Mouse (Mus musculus) stomach, embryonic 14.5 days (tissue): Measurements from ENCODE around the gene Gm37240. TPM values are rescaled to one million over a fixed set of nuclear protein-coding genes. Genes with fewer than 3 reads are reported as not detected.

Experiments used
- ATAC-seq: fragments of 200-750 bp; cut with Nextera tagmentation; 2 replicates; pipeline ENCODE4 v1.8.0; 2017; ENCODE audit warnings: low read depth, moderate TSS enrichment; ENCODE audit not compliant: insufficient number of reproducible peaks, insufficient read depth, low FRiP score
- H3K27ac ChIP-seq: fragments of 300-500 bp; sonication (generic); 2 replicates; pipeline ENCODE4 v1.5.1; 2014; ENCODE audit warnings: mild to moderate bottlenecking, low read length, moderate library complexity, mixed read lengths
- H3K27me3 ChIP-seq: fragments of 300-500 bp; sonication (generic); 2 replicates; pipeline ENCODE4 v1.6.1; 2014; ENCODE audit warnings: low read length, control low read depth, mixed read lengths; ENCODE audit not compliant: control insufficient read depth, insufficient read depth
- H3K36me3 ChIP-seq: fragments of 300-500 bp; sonication (generic); 2 replicates; pipeline ENCODE4 v1.6.1; 2014; ENCODE audit warnings: mild to moderate bottlenecking, control low read depth, low read length, moderate library complexity, mixed read lengths; ENCODE audit not compliant: control insufficient read depth, insufficient read depth
- H3K4me1 ChIP-seq: fragments of 300-500 bp; sonication (generic); 2 replicates; pipeline ENCODE4 v1.6.1; 2014; ENCODE audit warnings: low read length, control low read depth, mixed read lengths; ENCODE audit not compliant: control insufficient read depth, insufficient read depth
- H3K4me2 ChIP-seq: fragments of 300-500 bp; sonication (generic); replicated peaks from 2 replicates; pipeline ENCODE4 v1.6.1; 2014; ENCODE audit warnings: low read depth, low read length, control low read depth
- H3K4me3 ChIP-seq: fragments of 300-500 bp; sonication (generic); 2 replicates; pipeline ENCODE4 v1.5.1; 2014; ENCODE audit warnings: low read depth, low read length, control low read depth
- H3K9ac ChIP-seq: fragments of 300-500 bp; sonication (generic); replicated peaks from 2 replicates; pipeline ENCODE4 v1.6.1; 2014; ENCODE audit warnings: low read depth, mild to moderate bottlenecking, control low read depth, low read length, moderate library complexity, mixed read lengths
- H3K9me3 ChIP-seq: fragments of 300-500 bp; sonication (generic); 2 replicates; pipeline ENCODE4 v1.6.1; 2016; ENCODE audit warnings: low read depth, low read length, control low read depth; ENCODE audit not compliant: control insufficient read depth
- whole genome bisulfite sequencing: fragments of 180-500 bp; shearing (Covaris S2); extraction: QIAGEN DNeasy Blood & Tissue Kit; methylation state at CpG from one replicate; pipeline ENCODE4 v1.1.7; 2014; 5-methylcytosine and 5-hydroxymethylcytosine counted together
- polyA plus RNA-seq: library from polyadenylated mRNA; unstranded; fragments of >200 nt; fragmentation: Nextera tagmentation; extraction: Ambion mirVana; gene quantifications from 2 replicates; pipeline ENCODE4 v1.2.1, GENCODE M21; 2014

Gene Gm37240
- polyA plus RNA-seq, 1 experiment from 2014 or later = 9.6 TPM

- Histone ChIP-seq H3K4me3 (no peak overlapping the region), H3K4me2 (no peak overlapping the region), H3K27ac (peak overlapping the region; percentile 44; the same call in 1 of the 2 replicates), H3K9ac (no peak overlapping the region), H3K36me3 (no peaks in the 10 kb centered on the region), H3K4me1 (no peaks in the 10 kb centered on the region; the same call in 1 of the 2 replicates), H3K27me3 (no peaks in the 10 kb centered on the region), H3K9me3 (no peaks in the 10 kb centered on the region)
- WGBS = 71% methylated on average over 6 of the region's 6 CpGs
- no peak for ATAC-seq
These were observed 1112.3 kb downstream of the Gm37240 start for GRCm38 (mm10) chr3:84775067-84775423.

GRCm38 (mm10) chr3:84774246-84775066, 1112.9 kb downstream of the Gm37240 start:
- 48% methylated on average over 8 of the region's 8 CpGs for WGBS
- no peak for ATAC-seq
- Histone ChIP-seq H3K27me3 (no peaks in the 10 kb centered on the region), H3K4me3 (no peak overlapping the region), H3K4me1 (no peaks in the 10 kb centered on the region; the same call in 1 of the 2 replicates), H3K36me3 (no peaks in the 10 kb centered on the region), H3K9me3 (no peaks in the 10 kb centered on the region), H3K4me2 (no peak overlapping the region), H3K9ac (no peak overlapping the region), H3K27ac (peak overlapping the region; percentile 7; the same call in 1 of the 2 replicates)

- H3K36me3 ChIP-seq = no peaks in the 10 kb centered on the region
- H3K27me3 ChIP-seq = no peaks in the 10 kb centered on the region
- H3K4me3 ChIP-seq = no peak overlapping the region
- no peaks in the 10 kb centered on the region for H3K9me3 ChIP-seq
- H3K4me1 ChIP-seq = no peaks in the 10 kb centered on the region; the same call in 1 of the 2 replicates
- H3K4me2 ChIP-seq = no peak overlapping the region
- ATAC-seq = peak; percentile 76; the same call in 1 of the 2 replicates
- H3K27ac ChIP-seq = no peak overlapping the region
- no peak overlapping the region for H3K9ac ChIP-seq
- WGBS = 54% methylated on average over 2 of the region's 2 CpGs
These were observed 1115.3 kb downstream of the Gm37240 start for GRCm38 (mm10) chr3:84771980-84772379.

GRCm38 (mm10) chr3:84770518-84770917, 1116.8 kb downstream of the Gm37240 start:
- Histone ChIP-seq H3K4me2 (no peak overlapping the region), H3K9me3 (no peaks in the 10 kb centered on the region), H3K27ac (no peak overlapping the region), H3K4me1 (no peaks in the 10 kb centered on the region; the same call in 1 of the 2 replicates), H3K9ac (no peak overlapping the region), H3K36me3 (no peaks in the 10 kb centered on the region), H3K4me3 (no peak overlapping the region), H3K27me3 (no peaks in the 10 kb centered on the region)
- no peak for ATAC-seq
- WGBS = 86% methylated on average over 6 of the region's 6 CpGs

- Histone ChIP-seq H3K4me3 (no peak overlapping the region), H3K27ac (no peak overlapping the region), H3K9ac (no peak overlapping the region), H3K9me3 (no peaks in the 10 kb centered on the region), H3K4me1 (no peaks in the 10 kb centered on the region), H3K36me3 (no peaks in the 10 kb centered on the region), H3K27me3 (no peaks in the 10 kb centered on the region), H3K4me2 (no peak overlapping the region)
- 83% methylated on average over 6 of the region's 6 CpGs for WGBS
- ATAC-seq = no peak
These were observed 1117.9 kb downstream of the Gm37240 start for GRCm38 (mm10) chr3:84769411-84769810.

GRCm38 (mm10) chr3:84768940-84769339, 1118.4 kb downstream of the Gm37240 start:
- WGBS = 86% methylated on average over 4 of the region's 4 CpGs
- no peak for ATAC-seq
- no peaks in the 10 kb centered on the region for H3K36me3 ChIP-seq
- H3K27ac ChIP-seq = no peak overlapping the region
- H3K9ac ChIP-seq = no peak overlapping the region
- no peaks in the 10 kb centered on the region for H3K27me3 ChIP-seq
- H3K4me2 ChIP-seq = no peak overlapping the region
- H3K4me3 ChIP-seq = no peak overlapping the region
- H3K9me3 ChIP-seq = no peaks in the 10 kb centered on the region
- no peaks in the 10 kb centered on the region for H3K4me1 ChIP-seq

GRCm38 (mm10) chr3:84753816-84754215, 1133.5 kb downstream of the Gm37240 start:
- Histone ChIP-seq H3K36me3 (no peaks in the 10 kb centered on the region), H3K27me3 (no peaks in the 10 kb centered on the region), H3K4me2 (no peak overlapping the region), H3K4me3 (no peak overlapping the region), H3K9me3 (no peaks in the 10 kb centered on the region), H3K4me1 (no peaks in the 10 kb centered on the region), H3K27ac (no peak overlapping the region), H3K9ac (no peak overlapping the region)
- no peak for ATAC-seq
- WGBS = 90% methylated on average over 2 of the region's 2 CpGs

GRCm38 (mm10) chr3:84749222-84749621, 1138.1 kb downstream of the Gm37240 start:
- H3K9ac ChIP-seq = no peak overlapping the region
- H3K4me1 ChIP-seq = 0 out of 2 replicates have a peak, but pooled peaks cover 6% of the 10 kb centered on the region
- ATAC-seq = no peak
- H3K27me3 ChIP-seq = no peaks in the 10 kb centered on the region
- no peak overlapping the region for H3K27ac ChIP-seq
- WGBS = 64% methylated on average over 5 of the region's 5 CpGs
- H3K4me3 ChIP-seq = no peak overlapping the region
- no peaks in the 10 kb centered on the region for H3K36me3 ChIP-seq
- no peaks in the 10 kb centered on the region for H3K9me3 ChIP-seq
- no peak overlapping the region for H3K4me2 ChIP-seq
